Mouse (Mus musculus): Measurements from ENCODE around the gene Naxd.

DNA sequence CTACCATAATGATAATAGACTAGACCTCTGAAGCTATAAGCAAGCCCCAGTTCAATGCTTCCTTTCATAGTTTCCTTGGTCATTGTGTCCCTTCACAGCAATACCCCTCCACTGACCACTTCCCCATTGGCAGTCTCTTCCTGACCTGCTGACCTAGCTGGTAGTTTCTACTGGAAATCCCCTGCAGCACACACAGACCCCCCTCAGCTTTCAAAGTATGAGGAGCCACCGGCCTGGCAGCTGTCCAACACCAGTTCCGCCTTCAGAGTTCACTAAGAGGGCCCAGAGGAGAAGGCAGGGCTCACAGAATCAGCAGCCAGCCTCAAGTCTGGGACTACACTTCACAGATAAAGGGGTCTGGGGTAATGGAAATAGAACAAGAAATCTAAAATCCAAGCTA lies 36.4 kb upstream of the Naxd start:
- TF ChIP-seq POLR2A (IDR thresholded peaks at IDR 0.05; ENCODE audit: borderline replicate concordance, insufficient read depth, low read length), result no peak
- TF ChIP-seq CTCF (IDR thresholded peaks at IDR 0.05; ENCODE audit: borderline replicate concordance, insufficient read depth, low read depth, low read length), result no peak
